Mouse (Mus musculus) forebrain, embryonic 12.5 days (tissue): Measurements from ENCODE around the gene Bcl2l12. TPM values are rescaled to one million over a fixed set of nuclear protein-coding genes. Genes with fewer than 3 reads are reported as not detected.

Experiments used
- ATAC-seq: fragments of 200-750 bp; cut with Nextera tagmentation; 2 replicates; pipeline ENCODE4 v1.8.0; 2017; ENCODE audit warnings: moderate TSS enrichment; ENCODE audit not compliant: low FRiP score
- H3K27ac ChIP-seq: fragments of 300-500 bp; sonication (generic); 2 replicates; pipeline ENCODE4 v1.5.1; 2016; ENCODE audit warnings: mild to moderate bottlenecking
- H3K27me3 ChIP-seq: fragments of 300-500 bp; sonication (generic); 2 replicates; pipeline ENCODE4 v1.6.1; 2016; ENCODE audit warnings: mild to moderate bottlenecking
- H3K36me3 ChIP-seq: fragments of 300-500 bp; sonication (generic); replicated peaks from 2 replicates; pipeline ENCODE4 v1.6.1; 2016; ENCODE audit warnings: mild to moderate bottlenecking
- H3K4me1 ChIP-seq: fragments of 300-500 bp; sonication (generic); 2 replicates; pipeline ENCODE4 v1.6.1; 2016
- H3K4me2 ChIP-seq: fragments of 300-500 bp; sonication (generic); 2 replicates; pipeline ENCODE4 v1.6.1; 2016; ENCODE audit warnings: mild to moderate bottlenecking, moderate library complexity
- H3K4me3 ChIP-seq: fragments of 300-500 bp; sonication (generic); replicated peaks from 2 replicates; pipeline ENCODE4 v1.5.1; 2016; ENCODE audit warnings: mild to moderate bottlenecking
- H3K9ac ChIP-seq: fragments of 300-500 bp; sonication (generic); 2 replicates; pipeline ENCODE4 v1.6.1; 2016; ENCODE audit warnings: mild to moderate bottlenecking
- H3K9me3 ChIP-seq: fragments of 300-500 bp; sonication (generic); 2 replicates; pipeline ENCODE4 v1.6.1; 2016
- WGBS: fragments of 180-500 bp; shearing (Covaris S2); methylation state at CpG from one replicate; pipeline ENCODE4 v1.1.7; 2016; 5-methylcytosine and 5-hydroxymethylcytosine counted together
- polyA plus RNA-seq: library from polyadenylated mRNA; unstranded; fragments of >200 nt; fragmentation: Nextera tagmentation; extraction: Ambion mirVana; gene quantifications from 2 replicates; pipeline ENCODE4 v1.2.1, GENCODE M21; 2016

Gene Bcl2l12
- 57.8 and 66.4 TPM in 2 replicates for polyA plus RNA-seq

GRCm38 (mm10) chr7:44998501-44998955, at the start of gene Bcl2l12:
Bcl2l12 (minus strand) TSS chr7:44998712.
- H3K27ac ChIP-seq, result peak within 1 kb of the TSS; percentile 82
- H3K9me3 ChIP-seq, result no peaks in the 10 kb centered on the region
- H3K9ac ChIP-seq, result peak within 1 kb of the TSS; percentile 80
- peaks cover 62% of the 10 kb centered on the region for H3K36me3 ChIP-seq
- no peak for ATAC-seq
- peak within 1 kb of the TSS; percentile 66 for H3K4me2 ChIP-seq
- 4% methylated on average over 18 of the region's 18 CpGs for WGBS
- H3K4me1 ChIP-seq, result peaks cover 32% of the 10 kb centered on the region
- H3K4me3 ChIP-seq, result peak within 1 kb of the TSS; percentile 66
- no peaks in the 10 kb centered on the region for H3K27me3 ChIP-seq

- 98% methylated on average over 14 of the region's 14 CpGs for WGBS
- no peak overlapping the region for H3K9ac ChIP-seq
- no peak overlapping the region for H3K27ac ChIP-seq
- peaks cover 22% of the 10 kb centered on the region for H3K4me1 ChIP-seq
- no peak overlapping the region for H3K4me3 ChIP-seq
- H3K9me3 ChIP-seq, result no peaks in the 10 kb centered on the region
- peaks cover 81% of the 10 kb centered on the region for H3K36me3 ChIP-seq
- no peak for ATAC-seq
- no peak overlapping the region for H3K4me2 ChIP-seq
- no peaks in the 10 kb centered on the region for H3K27me3 ChIP-seq
These were observed 49.0 kb upstream of the Bcl2l12 start for GRCm38 (mm10) chr7:45047491-45047890.

- no peaks in the 10 kb centered on the region for H3K27me3 ChIP-seq
- H3K9ac ChIP-seq, result no peak overlapping the region
- WGBS, result 97% methylated on average over 26 of the region's 26 CpGs
- peaks cover 21% of the 10 kb centered on the region for H3K4me1 ChIP-seq
- H3K9me3 ChIP-seq, result no peaks in the 10 kb centered on the region
- no peak overlapping the region for H3K4me3 ChIP-seq
- peaks cover 87% of the 10 kb centered on the region for H3K36me3 ChIP-seq
- H3K4me2 ChIP-seq, result no peak overlapping the region
- no peak for ATAC-seq
- no peak overlapping the region for H3K27ac ChIP-seq
These were observed 48.4 kb upstream of the Bcl2l12 start for GRCm38 (mm10) chr7:45046853-45047350.

GRCm38 (mm10) chr7:45045741-45046140, 47.2 kb upstream of the Bcl2l12 start:
- Histone ChIP-seq H3K27me3 (no peaks in the 10 kb centered on the region), H3K4me2 (no peak overlapping the region), H3K27ac (no peak overlapping the region), H3K4me1 (peaks cover 9% of the 10 kb centered on the region), H3K36me3 (peaks cover 99% of the 10 kb centered on the region), H3K9ac (no peak overlapping the region), H3K9me3 (no peaks in the 10 kb centered on the region), H3K4me3 (no peak overlapping the region)
- no peak for ATAC-seq
- 94% methylated on average over 22 of the region's 22 CpGs for WGBS

GRCm38 (mm10) chr7:45043307-45043706, 44.8 kb upstream of the Bcl2l12 start:
- no peak overlapping the region for H3K27ac ChIP-seq
- no peaks in the 10 kb centered on the region for H3K9me3 ChIP-seq
- WGBS, result 96% methylated on average over 14 of the region's 14 CpGs
- no peak for ATAC-seq
- no peaks in the 10 kb centered on the region for H3K27me3 ChIP-seq
- no peak overlapping the region for H3K9ac ChIP-seq
- no peak overlapping the region for H3K4me3 ChIP-seq
- H3K4me1 ChIP-seq, result 0 out of 2 replicates have a peak, but pooled peaks cover 2% of the 10 kb centered on the region
- peaks cover 99% of the 10 kb centered on the region for H3K36me3 ChIP-seq
- H3K4me2 ChIP-seq, result no peak overlapping the region

- no peak for ATAC-seq
- Histone ChIP-seq H3K9me3 (no peaks in the 10 kb centered on the region), H3K36me3 (peaks cover 99% of the 10 kb centered on the region), H3K27ac (0 out of 2 replicates have a peak overlapping the region, but pooled peaks have one; percentile 5), H3K9ac (no peak overlapping the region), H3K4me3 (no peak overlapping the region), H3K27me3 (no peaks in the 10 kb centered on the region), H3K4me2 (no peak overlapping the region), H3K4me1 (no peaks in the 10 kb centered on the region)
- 93% methylated on average over 9 of the region's 9 CpGs for WGBS
These were observed 42.3 kb upstream of the Bcl2l12 start for GRCm38 (mm10) chr7:45040851-45041250.

GRCm38 (mm10) chr7:45038411-45038810, 39.9 kb upstream of the Bcl2l12 start:
- no peak overlapping the region for H3K4me2 ChIP-seq
- H3K27me3 ChIP-seq, result no peaks in the 10 kb centered on the region
- no peak overlapping the region for H3K27ac ChIP-seq
- 92% methylated on average over 9 of the region's 9 CpGs for WGBS
- no peaks in the 10 kb centered on the region for H3K4me1 ChIP-seq
- H3K9ac ChIP-seq, result no peak overlapping the region
- ATAC-seq, result no peak
- H3K36me3 ChIP-seq, result peaks cover 99% of the 10 kb centered on the region
- H3K9me3 ChIP-seq, result no peaks in the 10 kb centered on the region
- no peak overlapping the region for H3K4me3 ChIP-seq

GRCm38 (mm10) chr7:45037720-45038361, 39.3 kb upstream of the Bcl2l12 start:
- peak; percentile 36; the same call in 1 of the 2 replicates for ATAC-seq
- 71% methylated on average over 7 of the region's 7 CpGs for WGBS
- H3K9ac ChIP-seq, result no peak overlapping the region
- no peaks in the 10 kb centered on the region for H3K9me3 ChIP-seq
- no peak overlapping the region for H3K4me2 ChIP-seq
- H3K27ac ChIP-seq, result no peak overlapping the region
- H3K27me3 ChIP-seq, result no peaks in the 10 kb centered on the region
- H3K36me3 ChIP-seq, result peaks cover 99% of the 10 kb centered on the region
- H3K4me1 ChIP-seq, result no peaks in the 10 kb centered on the region
- H3K4me3 ChIP-seq, result no peak overlapping the region

- WGBS, result 89% methylated on average over 11 of the region's 11 CpGs
- Histone ChIP-seq H3K9ac (no peak overlapping the region), H3K9me3 (no peaks in the 10 kb centered on the region), H3K36me3 (peaks cover 99% of the 10 kb centered on the region), H3K4me3 (no peak overlapping the region), H3K4me1 (no peaks in the 10 kb centered on the region), H3K4me2 (no peak overlapping the region), H3K27ac (no peak overlapping the region), H3K27me3 (no peaks in the 10 kb centered on the region)
- no peak; the same call in 1 of the 2 replicates for ATAC-seq
These were observed 38.2 kb upstream of the Bcl2l12 start for GRCm38 (mm10) chr7:45036702-45037101.

GRCm38 (mm10) chr7:45035631-45036030, 37.1 kb upstream of the Bcl2l12 start:
- Histone ChIP-seq H3K4me3 (no peak overlapping the region), H3K4me1 (no peaks in the 10 kb centered on the region), H3K36me3 (peaks cover 99% of the 10 kb centered on the region), H3K9me3 (no peaks in the 10 kb centered on the region), H3K4me2 (no peak overlapping the region), H3K27ac (no peak overlapping the region), H3K27me3 (no peaks in the 10 kb centered on the region), H3K9ac (no peak overlapping the region)
- WGBS, result 97% methylated on average over 3 of the region's 3 CpGs
- no peak for ATAC-seq

- H3K27me3 ChIP-seq, result no peaks in the 10 kb centered on the region
- no peak for ATAC-seq
These were observed 35.3 kb upstream of the Bcl2l12 start for GRCm38 (mm10) chr7:45033722-45034359.

GRCm38 (mm10) chr7:45030857-45031256, 32.3 kb upstream of the Bcl2l12 start:
- no peak overlapping the region for H3K9ac ChIP-seq
- no peaks in the 10 kb centered on the region; the same call in 1 of the 2 replicates for H3K4me1 ChIP-seq
- no peaks in the 10 kb centered on the region for H3K9me3 ChIP-seq
- no peak for ATAC-seq
- H3K27ac ChIP-seq, result no peak overlapping the region
- no peak overlapping the region for H3K4me2 ChIP-seq
- H3K4me3 ChIP-seq, result no peak overlapping the region
- WGBS, result 92% methylated on average over 8 of the region's 8 CpGs
- H3K36me3 ChIP-seq, result peaks cover 89% of the 10 kb centered on the region
- no peaks in the 10 kb centered on the region for H3K27me3 ChIP-seq

More at GRCm38 (mm10) chr7:45033722-45034359, 35.3 kb upstream of the Bcl2l12 start:
- Histone ChIP-seq H3K4me3 (no peak overlapping the region), H3K9me3 (no peaks in the 10 kb centered on the region), H3K4me2 (no peak overlapping the region), H3K4me1 (no peaks in the 10 kb centered on the region), H3K27ac (no peak overlapping the region), H3K36me3 (peaks cover 99% of the 10 kb centered on the region), H3K9ac (no peak overlapping the region)
- WGBS, result 96% methylated on average over 19 of the region's 19 CpGs
